Mouse (Mus musculus): ENCODE data around the gene 4931409K22Rik. TPM values are rescaled to one million over a fixed set of nuclear protein-coding genes. Genes with fewer than 3 reads are reported as not detected.

The 4931409K22Rik gene
- polyA plus RNA-seq, 1 experiment from 2014 or later, result 0.15 TPM

- Histone ChIP-seq H3K4me2 (ENCODE audit: low read length) (no peak overlapping the region), H3K36me3 (ENCODE audit: control insufficient read depth, insufficient read depth, low read length) (peaks cover 50% of the 10 kb centered on the region), H3K27me3 (replicated peaks; ENCODE audit: control insufficient read depth, insufficient read depth, low read length) (no peaks in the 10 kb centered on the region), H3K9me3 (ENCODE audit: control insufficient read depth, low read length) (no peaks in the 10 kb centered on the region), H3K4me3 (ENCODE audit: low read depth, low read length) (no peak overlapping the region), H3K9ac (ENCODE audit: low read length) (no peak overlapping the region), H3K27ac (ENCODE audit: low read depth) (no peak overlapping the region), H3K4me1 (replicated peaks; ENCODE audit: control insufficient read depth, insufficient read depth, low read length) (peaks cover 9% of the 10 kb centered on the region)
- ATAC-seq (replicated peaks; ENCODE audit: low FRiP score, low TSS enrichment, low read depth), result no peak
- peak; percentile 59 for DNase-seq (ENCODE audit: low spot score)
- 34% methylated on average over 23 of the region's 23 CpGs for WGBS
Measured at GRCm38 (mm10) chr5:24591268-24591721, 34.7 kb upstream of the 4931409K22Rik start.

- H3K4me2 ChIP-seq (ENCODE audit: low read length), result no peak overlapping the region
- peaks cover 13% of the 10 kb centered on the region for H3K4me1 ChIP-seq (replicated peaks; ENCODE audit: control insufficient read depth, insufficient read depth, low read length)
- DNase-seq (ENCODE audit: low spot score) (no peak), ATAC-seq (replicated peaks; ENCODE audit: low FRiP score, low TSS enrichment, low read depth) (no peak)
- WGBS, result 92% methylated on average over 20 of the region's 20 CpGs
- no peak overlapping the region for H3K9ac ChIP-seq (ENCODE audit: low read length)
- H3K4me3 ChIP-seq (ENCODE audit: low read depth, low read length), result no peak overlapping the region
- H3K27ac ChIP-seq (ENCODE audit: low read depth), result no peak overlapping the region
- peaks cover 44% of the 10 kb centered on the region for H3K36me3 ChIP-seq (ENCODE audit: control insufficient read depth, insufficient read depth, low read length)
- no peaks in the 10 kb centered on the region for H3K9me3 ChIP-seq (ENCODE audit: control insufficient read depth, low read length)
- H3K27me3 ChIP-seq (replicated peaks; ENCODE audit: control insufficient read depth, insufficient read depth, low read length), result no peaks in the 10 kb centered on the region
Measured at GRCm38 (mm10) chr5:24589511-24590500, 33.2 kb upstream of the 4931409K22Rik start.

- ATAC-seq (replicated peaks; ENCODE audit: low FRiP score, low TSS enrichment, low read depth) (no peak), DNase-seq (ENCODE audit: low spot score) (no peak)
- peak overlapping the region; percentile 94 for H3K4me2 ChIP-seq (ENCODE audit: low read length)
- peak overlapping the region; percentile 81 for H3K4me3 ChIP-seq (ENCODE audit: low read depth, low read length)
- peak overlapping the region; percentile 61 for H3K9ac ChIP-seq (ENCODE audit: low read length)
- H3K9me3 ChIP-seq (ENCODE audit: control insufficient read depth, low read length), result no peaks in the 10 kb centered on the region
- 23% methylated on average over 4 of the region's 4 CpGs for WGBS
- peaks cover 13% of the 10 kb centered on the region for H3K4me1 ChIP-seq (replicated peaks; ENCODE audit: control insufficient read depth, insufficient read depth, low read length)
- peaks cover 18% of the 10 kb centered on the region for H3K36me3 ChIP-seq (ENCODE audit: control insufficient read depth, insufficient read depth, low read length)
- no peak overlapping the region; the same call in 1 of the 2 replicates for H3K27ac ChIP-seq (ENCODE audit: low read depth)
- H3K27me3 ChIP-seq (replicated peaks; ENCODE audit: control insufficient read depth, insufficient read depth, low read length), result no peaks in the 10 kb centered on the region
Measured at GRCm38 (mm10) chr5:24587200-24587577, 30.6 kb upstream of the 4931409K22Rik start.

- no peaks in the 10 kb centered on the region for H3K27me3 ChIP-seq (replicated peaks; ENCODE audit: control insufficient read depth, insufficient read depth, low read length)
- peak; percentile 88 for DNase-seq (ENCODE audit: low spot score)
- H3K4me2 ChIP-seq (ENCODE audit: low read length), result peak within 1 kb of the TSS; percentile 94
- H3K9ac ChIP-seq (ENCODE audit: low read length), result peak within 1 kb of the TSS; percentile 61
- peaks cover 13% of the 10 kb centered on the region; the same call in 1 of the 2 replicates for H3K36me3 ChIP-seq (ENCODE audit: control insufficient read depth, insufficient read depth, low read length)
- peak within 1 kb of the TSS; percentile 81 for H3K4me3 ChIP-seq (ENCODE audit: low read depth, low read length)
- peak within 1 kb of the TSS; percentile 27; the same call in 1 of the 2 replicates for H3K27ac ChIP-seq (ENCODE audit: low read depth)
- under 1% methylated on average over 34 of the region's 43 CpGs for WGBS
- no peaks in the 10 kb centered on the region for H3K9me3 ChIP-seq (ENCODE audit: control insufficient read depth, low read length)
- ATAC-seq (replicated peaks; ENCODE audit: low FRiP score, low TSS enrichment, low read depth), result peak; percentile 81
- H3K4me1 ChIP-seq (replicated peaks; ENCODE audit: control insufficient read depth, insufficient read depth, low read length), result peaks cover 13% of the 10 kb centered on the region
Measured at GRCm38 (mm10) chr5:24586547-24587199, 30.1 kb upstream of the 4931409K22Rik start, which contains the start of gene Chpf2. Gene Chpf2, plus strand, starts transcription at chr5:24586741.

- 12% methylated on average over 8 of the region's 8 CpGs for WGBS
- no peaks in the 10 kb centered on the region for H3K9me3 ChIP-seq (ENCODE audit: control insufficient read depth, low read length)
- peaks cover 13% of the 10 kb centered on the region for H3K4me1 ChIP-seq (replicated peaks; ENCODE audit: control insufficient read depth, insufficient read depth, low read length)
- ATAC-seq (replicated peaks; ENCODE audit: low FRiP score, low TSS enrichment, low read depth), result no peak; the same call in 1 of the 2 replicates
- H3K36me3 ChIP-seq (ENCODE audit: control insufficient read depth, insufficient read depth, low read length), result peaks cover 10% of the 10 kb centered on the region; the same call in 1 of the 2 replicates
- no peak overlapping the region for H3K27ac ChIP-seq (ENCODE audit: low read depth)
- H3K9ac ChIP-seq (ENCODE audit: low read length), result peak overlapping the region; percentile 61
- peak overlapping the region; percentile 81 for H3K4me3 ChIP-seq (ENCODE audit: low read depth, low read length)
- no peaks in the 10 kb centered on the region for H3K27me3 ChIP-seq (replicated peaks; ENCODE audit: control insufficient read depth, insufficient read depth, low read length)
- no peak for DNase-seq (ENCODE audit: low spot score)
- H3K4me2 ChIP-seq (ENCODE audit: low read length), result peak overlapping the region; percentile 94
Measured at GRCm38 (mm10) chr5:24586106-24586505, 29.5 kb upstream of the 4931409K22Rik start.

GRCm38 (mm10) chr5:24578109-24578963, 21.7 kb upstream of the 4931409K22Rik start:
- Histone ChIP-seq H3K27ac (ENCODE audit: low read depth) (peak overlapping the region; percentile 75), H3K4me3 (ENCODE audit: low read depth, low read length) (peak overlapping the region; percentile 51), H3K4me2 (ENCODE audit: low read length) (peak overlapping the region; percentile 76), H3K4me1 (replicated peaks; ENCODE audit: control insufficient read depth, insufficient read depth, low read length) (peaks cover 11% of the 10 kb centered on the region), H3K9me3 (ENCODE audit: control insufficient read depth, low read length) (no peaks in the 10 kb centered on the region), H3K27me3 (replicated peaks; ENCODE audit: control insufficient read depth, insufficient read depth, low read length) (no peaks in the 10 kb centered on the region), H3K36me3 (ENCODE audit: control insufficient read depth, insufficient read depth, low read length) (peaks cover 20% of the 10 kb centered on the region), H3K9ac (ENCODE audit: low read length) (peak overlapping the region; percentile 53)
- DNase-seq (ENCODE audit: low spot score), result no peak
- WGBS, result 69% methylated on average over 6 of the region's 6 CpGs
- ATAC-seq (replicated peaks; ENCODE audit: low FRiP score, low TSS enrichment, low read depth), result no peak

GRCm38 (mm10) chr5:24577183-24577929, 20.7 kb upstream of the 4931409K22Rik start, which contains the start of gene Abcf2:
Gene Abcf2, minus strand, starts transcription at chr5:24577467.
- peak; percentile 98 for ATAC-seq (replicated peaks; ENCODE audit: low FRiP score, low TSS enrichment, low read depth)
- Histone ChIP-seq H3K36me3 (ENCODE audit: control insufficient read depth, insufficient read depth, low read length) (peaks cover 30% of the 10 kb centered on the region), H3K27me3 (replicated peaks; ENCODE audit: control insufficient read depth, insufficient read depth, low read length) (no peaks in the 10 kb centered on the region), H3K9ac (ENCODE audit: low read length) (peak within 1 kb of the TSS; percentile 72), H3K4me1 (replicated peaks; ENCODE audit: control insufficient read depth, insufficient read depth, low read length) (peaks cover 11% of the 10 kb centered on the region), H3K4me2 (ENCODE audit: low read length) (peak within 1 kb of the TSS; percentile 76), H3K27ac (ENCODE audit: low read depth) (peak within 1 kb of the TSS; percentile 75), H3K4me3 (ENCODE audit: low read depth, low read length) (peak within 1 kb of the TSS; percentile 61), H3K9me3 (ENCODE audit: control insufficient read depth, low read length) (no peaks in the 10 kb centered on the region)
- DNase-seq (ENCODE audit: low spot score), result peak; percentile 100
- WGBS, result under 1% methylated on average over 48 of the region's 48 CpGs
